Mouse (Mus musculus): ENCODE measurements at regions not wholly inside any gene's neighbourhood (a gene's known extent, or its start where the extent isn't known, plus 50 kb on each side); places are given as distances from the start of the nearest gene placed in this dataset.

- no peak for DNase-seq (ENCODE audit: low read depth)
Observed at GRCm38 (mm10) chr15:60630756-60631402, 222.7 kb downstream of the Fam84b start.

GRCm38 (mm10) chr15:60618801-60619200, 234.8 kb downstream of the Fam84b start:
- no peak for DNase-seq (ENCODE audit: low read depth)

- no peak for DNase-seq (ENCODE audit: low read depth)
Observed at GRCm38 (mm10) chr15:60617371-60617770, 236.2 kb downstream of the Fam84b start.

GRCm38 (mm10) chr15:60601885-60602284, 251.7 kb downstream of the Fam84b start:
- DNase-seq (ENCODE audit: low read depth): no peak

- DNase-seq (ENCODE audit: low read depth): no peak
Observed at GRCm38 (mm10) chr15:60577084-60577483, 276.5 kb downstream of the Fam84b start.

- no peak for DNase-seq (ENCODE audit: low read depth)
Observed at GRCm38 (mm10) chr15:60566267-60566666, 287.3 kb downstream of the Fam84b start.

- DNase-seq (ENCODE audit: low read depth): no peak
Observed at GRCm38 (mm10) chr15:60565017-60565416, 288.6 kb downstream of the Fam84b start.

GRCm38 (mm10) chr15:60560641-60561040, 292.9 kb downstream of the Fam84b start:
- no peak for DNase-seq (ENCODE audit: low read depth)

- DNase-seq (ENCODE audit: low read depth): no peak
Observed at GRCm38 (mm10) chr15:60555691-60556090, 297.9 kb downstream of the Fam84b start.

GRCm38 (mm10) chr15:60554587-60554986, 299.0 kb downstream of the Fam84b start:
- DNase-seq (ENCODE audit: low read depth): no peak

- no peak for DNase-seq (ENCODE audit: low read depth)
Observed at GRCm38 (mm10) chr15:60548045-60548444, 305.5 kb downstream of the Fam84b start.

GRCm38 (mm10) chr15:60537191-60537590, 316.4 kb downstream of the Fam84b start:
- no peak for DNase-seq (ENCODE audit: low read depth)

GRCm38 (mm10) chr15:60534701-60535100, 318.9 kb downstream of the Fam84b start:
- no peak for DNase-seq (ENCODE audit: low read depth)

- DNase-seq (ENCODE audit: low read depth): no peak
Observed at GRCm38 (mm10) chr15:60516810-60517209, 336.8 kb downstream of the Fam84b start.

- no peak for DNase-seq (ENCODE audit: low read depth)
Observed at GRCm38 (mm10) chr15:60476755-60477310, 376.7 kb downstream of the Fam84b start.

GRCm38 (mm10) chr15:60475086-60475485, 378.5 kb downstream of the Fam84b start:
- DNase-seq (ENCODE audit: low read depth): no peak

- DNase-seq (ENCODE audit: low read depth): no peak
Observed at GRCm38 (mm10) chr15:60431916-60432315, 415.5 kb upstream of the 4933412E24Rik start.

GRCm38 (mm10) chr15:60419081-60419480, 402.7 kb upstream of the 4933412E24Rik start:
- no peak for DNase-seq (ENCODE audit: low read depth)

- no peak for DNase-seq (ENCODE audit: low read depth)
Observed at GRCm38 (mm10) chr15:60392267-60392666, 375.9 kb upstream of the 4933412E24Rik start.

GRCm38 (mm10) chr15:60390336-60390735, 373.9 kb upstream of the 4933412E24Rik start:
- DNase-seq (ENCODE audit: low read depth): no peak

GRCm38 (mm10) chr15:60387962-60388361, 371.5 kb upstream of the 4933412E24Rik start:
- DNase-seq (ENCODE audit: low read depth): no peak

Measured in c-Kit-positive CD71-positive TER-119-negative erythroid progenitor cells, embryonic 14.5 days (primary cell).